Mouse (Mus musculus) hindbrain, embryonic 14.5 days (tissue): ENCODE data around the gene Nrxn1. TPM values are rescaled to one million over a fixed set of nuclear protein-coding genes. Genes with fewer than 3 reads are reported as not detected.
A peak's percentile ranks its signal among the peaks of the same experiment; 100 is the strongest.

ENCODE experiments used
- ATAC-seq: fragments of 200-750 bp; cut with Nextera tagmentation; 2 replicates; pipeline ENCODE4 v1.8.0; 2017; ENCODE audit warnings: moderate number of reproducible peaks, mild to moderate bottlenecking, moderate TSS enrichment, moderate library complexity; ENCODE audit not compliant: low FRiP score
- DNase-seq: peaks from one replicate; pipeline ENCODE4 v3.0.0-alpha.2; 2015; ENCODE audit warnings: low spot score
- H3K27ac ChIP-seq: fragments of 300-500 bp; sonication (generic); 2 replicates; pipeline ENCODE4 v1.5.1; 2014; ENCODE audit warnings: mild to moderate bottlenecking, moderate library complexity
- H3K27me3 ChIP-seq: fragments of 300-500 bp; sonication (generic); 2 replicates; pipeline ENCODE4 v1.6.1; 2014; ENCODE audit warnings: mild to moderate bottlenecking, low read length, mixed read lengths; ENCODE audit not compliant: control insufficient read depth, insufficient read depth
- H3K36me3 ChIP-seq: fragments of 300-500 bp; sonication (generic); replicated peaks from 2 replicates; pipeline ENCODE4 v1.6.1; 2014; ENCODE audit not compliant: control insufficient read depth, insufficient read depth
- H3K4me1 ChIP-seq: fragments of 300-500 bp; sonication (generic); replicated peaks from 2 replicates; pipeline ENCODE4 v1.6.1; 2014; ENCODE audit warnings: antibody characterized with exemption, low read length, mixed read lengths; ENCODE audit not compliant: control insufficient read depth, insufficient read depth
- H3K4me2 ChIP-seq: fragments of 300-500 bp; sonication (generic); replicated peaks from 2 replicates; pipeline ENCODE4 v1.6.1; 2014; ENCODE audit warnings: mild to moderate bottlenecking, moderate library complexity
- H3K4me3 ChIP-seq: fragments of 300-500 bp; sonication (generic); replicated peaks from 2 replicates; pipeline ENCODE4 v1.5.1; 2014; ENCODE audit warnings: mild to moderate bottlenecking, low read length
- H3K9ac ChIP-seq: fragments of 300-500 bp; sonication (generic); 2 replicates; pipeline ENCODE4 v1.6.1; 2014
- H3K9me3 ChIP-seq: fragments of 300-500 bp; sonication (generic); 2 replicates; pipeline ENCODE4 v1.6.1; 2016; ENCODE audit warnings: low read length; ENCODE audit not compliant: control insufficient read depth
- WGBS: fragments of 180-500 bp; shearing (Covaris S2); extraction: QIAGEN DNeasy Blood & Tissue Kit; methylation state at CpG from one replicate; pipeline ENCODE4 v1.1.7; 2014; 5-methylcytosine and 5-hydroxymethylcytosine counted together
- microRNA-seq: library from miRNA; unstranded; fragments of <30 nt; microRNA quantifications from one replicate; pipeline ENCODE4, GENCODE M21; 2016
- polyA plus RNA-seq: library from polyadenylated mRNA; unstranded; fragments of >200 nt; fragmentation: Nextera tagmentation; extraction: Ambion mirVana; gene quantifications from 2 replicates; pipeline ENCODE4 v1.2.1, GENCODE M21; 2014

Gene Nrxn1
- polyA plus RNA-seq, 1 experiment from 2014 or later = 210 TPM

GRCm38 (mm10) chr17:90011761-90012160, 1081.1 kb downstream of the Nrxn1 start:
- 91% methylated on average over 1 of the region's 1 CpGs for WGBS
- no peak for ATAC-seq
- Histone ChIP-seq H3K27me3 (no peaks in the 10 kb centered on the region), H3K4me3 (no peak overlapping the region), H3K27ac (no peak overlapping the region), H3K4me1 (no peaks in the 10 kb centered on the region), H3K36me3 (no peaks in the 10 kb centered on the region), H3K9ac (no peak overlapping the region), H3K4me2 (no peak overlapping the region), H3K9me3 (peaks cover 19% of the 10 kb centered on the region; the same call in 1 of the 2 replicates)
- no peak for DNase-seq

GRCm38 (mm10) chr17:90007438-90008109, 1085.3 kb downstream of the Nrxn1 start:
- Histone ChIP-seq H3K27me3 (no peaks in the 10 kb centered on the region), H3K36me3 (no peaks in the 10 kb centered on the region), H3K4me3 (no peak overlapping the region), H3K27ac (no peak overlapping the region), H3K4me2 (no peak overlapping the region), H3K4me1 (no peaks in the 10 kb centered on the region), H3K9ac (no peak overlapping the region), H3K9me3 (peaks cover 8% of the 10 kb centered on the region; the same call in 1 of the 2 replicates)
- ATAC-seq (peak; percentile 80; the same call in 1 of the 2 replicates), DNase-seq (peak; percentile 37)
- 48% methylated on average over 5 of the region's 5 CpGs for WGBS

GRCm38 (mm10) chr17:89990651-89991050, 1102.2 kb downstream of the Nrxn1 start:
- Histone ChIP-seq H3K36me3 (no peaks in the 10 kb centered on the region), H3K27ac (no peak overlapping the region), H3K4me2 (no peak overlapping the region), H3K27me3 (no peaks in the 10 kb centered on the region), H3K9ac (no peak overlapping the region), H3K4me3 (no peak overlapping the region), H3K4me1 (no peaks in the 10 kb centered on the region), H3K9me3 (no peaks in the 10 kb centered on the region)
- DNase-seq (no peak), ATAC-seq (no peak)
- WGBS = 73% methylated on average over 4 of the region's 4 CpGs

Small RNAs within 50 kb of the gene (microRNA-seq; reads per million reads assigned to microRNA genes)
- not detected for gene Gm24510
- not detected for gene Gm27475
- not detected for gene Gm47307
